Mouse (Mus musculus): ENCODE results near the gene Ecel1.

Ecel1 gene

DNA sequence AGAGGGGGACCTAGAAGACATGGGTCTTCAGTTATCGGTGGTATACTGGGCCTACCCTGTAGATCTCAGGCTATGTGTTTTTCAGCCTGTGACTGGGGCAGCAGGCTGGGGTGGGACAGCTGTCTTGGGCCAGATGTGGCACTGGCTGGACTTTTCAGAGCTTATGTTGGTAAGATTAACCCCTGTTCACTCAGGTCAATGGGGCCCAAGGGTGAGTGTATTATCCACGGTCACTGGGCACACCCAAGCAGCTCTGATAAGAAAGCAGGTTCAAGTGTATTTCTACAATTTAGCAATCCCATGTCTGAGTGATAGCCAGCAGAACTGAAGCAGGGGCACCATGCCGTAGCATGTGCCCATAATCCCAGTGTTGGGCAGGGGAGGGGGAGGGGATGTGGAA, 54.2 kb downstream of the Ecel1 start:
- in situ Hi-C loops (cut with MboI, MseI) = loop anchor here (5.0 kb wide), 1 partner anchor 85 kb away; no protein-coding TSS in a partner anchor

- in situ Hi-C loops (cut with MboI, MseI) = loop anchor here (5.0 kb wide), 1 partner anchor 86 kb away; no protein-coding TSS in a partner anchor
Observed at GRCm38 (mm10) chr1:87101411-87101810, 54.9 kb downstream of the Ecel1 start, which contains the start of gene Alpi. TSS of gene Alpi (minus strand) at chr1:87101606.

GRCm38 (mm10) chr1:87098358-87098975, 57.9 kb downstream of the Ecel1 start:
- in situ Hi-C loops (cut with MboI, MseI) = no loop called here
